Mouse (Mus musculus) midbrain, embryonic 12.5 days (tissue): Measurements from ENCODE around the gene Fgfr3. TPM values are rescaled to one million over a fixed set of nuclear protein-coding genes. Genes with fewer than 3 reads are reported as not detected.

ENCODE experiments used
- ATAC-seq: fragments of 200-750 bp; cut with Nextera tagmentation; 2 replicates; pipeline ENCODE4 v1.8.0; 2017; ENCODE audit warnings: low read depth, moderate TSS enrichment, moderate library complexity; ENCODE audit not compliant: low FRiP score
- H3K27ac ChIP-seq: fragments of 300-500 bp; sonication (generic); replicated peaks from 2 replicates; pipeline ENCODE4 v1.5.1; 2016; ENCODE audit warnings: mild to moderate bottlenecking
- H3K27me3 ChIP-seq: fragments of 300-500 bp; sonication (generic); 2 replicates; pipeline ENCODE4 v1.6.1; 2016; ENCODE audit warnings: mild to moderate bottlenecking
- H3K36me3 ChIP-seq: fragments of 300-500 bp; sonication (generic); 2 replicates; pipeline ENCODE4 v1.6.1; 2016
- H3K4me1 ChIP-seq: fragments of 300-500 bp; sonication (generic); 2 replicates; pipeline ENCODE4 v1.6.1; 2016
- H3K4me2 ChIP-seq: fragments of 300-500 bp; sonication (generic); replicated peaks from 2 replicates; pipeline ENCODE4 v1.6.1; 2016; ENCODE audit warnings: mild to moderate bottlenecking, moderate library complexity
- H3K4me3 ChIP-seq: fragments of 300-500 bp; sonication (generic); 2 replicates; pipeline ENCODE4 v1.5.1; 2016; ENCODE audit warnings: mild to moderate bottlenecking
- H3K9ac ChIP-seq: fragments of 300-500 bp; sonication (generic); replicated peaks from 2 replicates; pipeline ENCODE4 v1.6.1; 2016; ENCODE audit warnings: mild to moderate bottlenecking, moderate library complexity
- H3K9me3 ChIP-seq: fragments of 300-500 bp; sonication (generic); 2 replicates; pipeline ENCODE4 v1.6.1; 2016; ENCODE audit warnings: mild to moderate bottlenecking
- WGBS: fragments of 180-500 bp; shearing (Covaris S2); methylation state at CpG from one replicate; pipeline ENCODE4 v1.1.7; 2016; 5-methylcytosine and 5-hydroxymethylcytosine counted together
- polyA plus RNA-seq: library from polyadenylated mRNA; unstranded; fragments of >200 nt; fragmentation: Nextera tagmentation; extraction: Ambion mirVana; gene quantifications from 2 replicates; pipeline ENCODE4 v1.2.1, GENCODE M21; 2016

The Fgfr3 gene
- polyA plus RNA-seq, 1 experiment from 2014 or later = 66.2 TPM

GRCm38 (mm10) chr5:33737903-33738321, 16.4 kb downstream of the Fgfr3 start:
- ATAC-seq = peak; percentile 19; the same call in 1 of the 2 replicates
- Histone ChIP-seq H3K36me3 (peaks cover 62% of the 10 kb centered on the region), H3K9me3 (no peaks in the 10 kb centered on the region), H3K9ac (no peak overlapping the region), H3K27ac (no peak overlapping the region; the same call in 1 of the 2 replicates), H3K27me3 (0 out of 2 replicates have a peak, but pooled peaks cover under 1% of the 10 kb centered on the region), H3K4me1 (0 out of 2 replicates have a peak, but pooled peaks cover 3% of the 10 kb centered on the region), H3K4me2 (no peak overlapping the region), H3K4me3 (no peak overlapping the region)
- WGBS = 22% methylated on average over 7 of the region's 7 CpGs

- H3K27ac ChIP-seq = no peak overlapping the region; the same call in 1 of the 2 replicates
- H3K36me3 ChIP-seq = peaks cover 62% of the 10 kb centered on the region
- no peaks in the 10 kb centered on the region for H3K9me3 ChIP-seq
- H3K27me3 ChIP-seq = no peaks in the 10 kb centered on the region
- H3K9ac ChIP-seq = no peak overlapping the region
- no peak overlapping the region for H3K4me2 ChIP-seq
- H3K4me3 ChIP-seq = no peak overlapping the region
- no peak for ATAC-seq
- H3K4me1 ChIP-seq = 0 out of 2 replicates have a peak, but pooled peaks cover 3% of the 10 kb centered on the region
Measured at GRCm38 (mm10) chr5:33738341-33738740, 16.9 kb downstream of the Fgfr3 start.

GRCm38 (mm10) chr5:33740548-33740947, 19.1 kb downstream of the Fgfr3 start:
- no peaks in the 10 kb centered on the region for H3K4me1 ChIP-seq
- 89% methylated on average over 4 of the region's 4 CpGs for WGBS
- no peak overlapping the region for H3K4me2 ChIP-seq
- H3K9ac ChIP-seq = no peak overlapping the region
- ATAC-seq = no peak
- no peak overlapping the region for H3K4me3 ChIP-seq
- H3K9me3 ChIP-seq = no peaks in the 10 kb centered on the region
- no peaks in the 10 kb centered on the region for H3K27me3 ChIP-seq
- no peak overlapping the region for H3K27ac ChIP-seq
- H3K36me3 ChIP-seq = peaks cover 62% of the 10 kb centered on the region

GRCm38 (mm10) chr5:33743481-33743880, 22.0 kb downstream of the Fgfr3 start:
- Histone ChIP-seq H3K4me1 (no peaks in the 10 kb centered on the region), H3K27me3 (no peaks in the 10 kb centered on the region), H3K9me3 (no peaks in the 10 kb centered on the region), H3K27ac (no peak overlapping the region), H3K4me3 (no peak overlapping the region), H3K9ac (no peak overlapping the region), H3K36me3 (peaks cover 77% of the 10 kb centered on the region), H3K4me2 (no peak overlapping the region)
- WGBS = 95% methylated on average over 8 of the region's 8 CpGs
- ATAC-seq = no peak

GRCm38 (mm10) chr5:33777195-33777594, 55.7 kb downstream of the Fgfr3 start:
- no peaks in the 10 kb centered on the region for H3K27me3 ChIP-seq
- no peak overlapping the region for H3K9ac ChIP-seq
- H3K27ac ChIP-seq = no peak overlapping the region
- H3K4me1 ChIP-seq = peaks cover 15% of the 10 kb centered on the region
- no peak overlapping the region for H3K4me2 ChIP-seq
- ATAC-seq = no peak
- H3K9me3 ChIP-seq = no peaks in the 10 kb centered on the region
- H3K36me3 ChIP-seq = peaks cover 32% of the 10 kb centered on the region
- H3K4me3 ChIP-seq = no peak overlapping the region

- no peak for ATAC-seq
- WGBS = 7% methylated on average over 11 of the region's 11 CpGs
- no peaks in the 10 kb centered on the region for H3K27me3 ChIP-seq
- peaks cover 20% of the 10 kb centered on the region for H3K4me1 ChIP-seq
- peak overlapping the region; percentile 76 for H3K4me3 ChIP-seq
- H3K4me2 ChIP-seq = peak overlapping the region; percentile 87
- H3K36me3 ChIP-seq = peaks cover 13% of the 10 kb centered on the region
- peak overlapping the region; percentile 90 for H3K27ac ChIP-seq
- H3K9ac ChIP-seq = peak overlapping the region; percentile 89
- H3K9me3 ChIP-seq = no peaks in the 10 kb centered on the region
Measured at GRCm38 (mm10) chr5:33781964-33782344, 60.5 kb downstream of the Fgfr3 start.

- H3K4me2 ChIP-seq = peak within 1 kb of the TSS; percentile 87
- no peaks in the 10 kb centered on the region for H3K27me3 ChIP-seq
- H3K9me3 ChIP-seq = no peaks in the 10 kb centered on the region
- ATAC-seq = peak; percentile 100
- H3K36me3 ChIP-seq = peaks cover 7% of the 10 kb centered on the region
- peak within 1 kb of the TSS; percentile 90 for H3K27ac ChIP-seq
- H3K4me1 ChIP-seq = peaks cover 20% of the 10 kb centered on the region
- peak within 1 kb of the TSS; percentile 76 for H3K4me3 ChIP-seq
- H3K9ac ChIP-seq = peak within 1 kb of the TSS; percentile 89
- WGBS = under 1% methylated on average over 57 of the region's 65 CpGs
Measured at GRCm38 (mm10) chr5:33782345-33782998, 61.0 kb downstream of the Fgfr3 start, which contains the start of gene Letm1. Gene Letm1, minus strand, starts transcription at chr5:33782817.

- Histone ChIP-seq H3K4me2 (peak overlapping the region; percentile 87), H3K4me1 (peaks cover 20% of the 10 kb centered on the region), H3K27me3 (no peaks in the 10 kb centered on the region), H3K27ac (peak overlapping the region; percentile 35; the same call in 1 of the 2 replicates), H3K36me3 (peaks cover 3% of the 10 kb centered on the region; the same call in 1 of the 2 replicates), H3K9ac (peak overlapping the region; percentile 89), H3K9me3 (no peaks in the 10 kb centered on the region), H3K4me3 (peak overlapping the region; percentile 76)
- peak; percentile 78 for ATAC-seq
- 13% methylated on average over 6 of the region's 6 CpGs for WGBS
Measured at GRCm38 (mm10) chr5:33782999-33783390, 61.5 kb downstream of the Fgfr3 start.

Other genes starting within 250 kb of the Fgfr3 start
- 47.7 and 49.2 TPM in 2 replicates for gene Fam53a, start 92.0 kb upstream of the Fgfr3 start, polyA plus RNA-seq
- 0.93 and 1.0 TPM in 2 replicates for gene Gm9903, start 91.7 kb upstream of the Fgfr3 start, polyA plus RNA-seq
- 231 TPM in 2 replicates for gene Slbp, start 69.1 kb upstream of the Fgfr3 start, polyA plus RNA-seq
- gene Tacc3, start 63.5 kb upstream of the Fgfr3 start, polyA plus RNA-seq = 203 and 205 TPM in 2 replicates
- gene Tmem129, start 63.3 kb upstream of the Fgfr3 start, polyA plus RNA-seq = 31.8 and 37.5 TPM in 2 replicates
- gene Letm1, start 61.1 kb downstream of the Fgfr3 start, polyA plus RNA-seq = 49.0 and 54.2 TPM in 2 replicates
- 115 and 128 TPM in 2 replicates for gene Nsd2, start 99.1 kb downstream of the Fgfr3 start, polyA plus RNA-seq
- 62.7 and 63.3 TPM in 2 replicates for gene Nelfa, start 214.7 kb downstream of the Fgfr3 start, polyA plus RNA-seq